Mouse (Mus musculus) midbrain, embryonic 16.5 days (tissue): Measurements from ENCODE around the gene Lipt1. TPM values are rescaled to one million over a fixed set of nuclear protein-coding genes. Genes with fewer than 3 reads are reported as not detected.

Experiments
- ATAC-seq: fragments of 200-750 bp; cut with Nextera tagmentation; 2 replicates; pipeline ENCODE4 v1.8.0; 2017; ENCODE audit warnings: moderate TSS enrichment
- H3K27ac ChIP-seq: fragments of 300-500 bp; sonication (generic); 2 replicates; pipeline ENCODE4 v1.5.1; 2014; ENCODE audit warnings: mild to moderate bottlenecking, low read length, mixed read lengths
- H3K27me3 ChIP-seq: fragments of 300-500 bp; sonication (generic); 2 replicates; pipeline ENCODE4 v1.6.1; 2014; ENCODE audit warnings: low read depth, low read length, mixed read lengths; ENCODE audit not compliant: control insufficient read depth, insufficient read depth
- H3K36me3 ChIP-seq: fragments of 300-500 bp; sonication (generic); 2 replicates; pipeline ENCODE4 v1.6.1; 2014; ENCODE audit warnings: mild to moderate bottlenecking, low read length, moderate library complexity, mixed read lengths; ENCODE audit not compliant: control insufficient read depth, insufficient read depth
- H3K4me1 ChIP-seq: fragments of 300-500 bp; sonication (generic); 2 replicates; pipeline ENCODE4 v1.6.1; 2014; ENCODE audit warnings: mild to moderate bottlenecking, low read length, mixed read lengths; ENCODE audit not compliant: control insufficient read depth, insufficient read depth
- H3K4me2 ChIP-seq: fragments of 300-500 bp; sonication (generic); 2 replicates; pipeline ENCODE4 v1.6.1; 2014; ENCODE audit warnings: mild to moderate bottlenecking, low read length, mixed read lengths
- H3K4me3 ChIP-seq: fragments of 300-500 bp; sonication (generic); 2 replicates; pipeline ENCODE4 v1.5.1; 2014; ENCODE audit warnings: low read depth, mild to moderate bottlenecking, low read length, moderate library complexity, mixed read lengths
- H3K9ac ChIP-seq: fragments of 300-500 bp; sonication (generic); 2 replicates; pipeline ENCODE4 v1.6.1; 2014; ENCODE audit warnings: low read depth, low read length, mixed read lengths
- H3K9me3 ChIP-seq: fragments of 300-500 bp; sonication (generic); replicated peaks from 2 replicates; pipeline ENCODE4 v1.6.1; 2014; ENCODE audit warnings: mild to moderate bottlenecking, low read length, mixed read lengths; ENCODE audit not compliant: control insufficient read depth, poor library complexity, severe bottlenecking
- WGBS: fragments of 180-500 bp; shearing (Covaris S2); extraction: QIAGEN DNeasy Blood & Tissue Kit; methylation state at CpG from one replicate; pipeline ENCODE4 v1.1.7; 2014; 5-methylcytosine and 5-hydroxymethylcytosine counted together
- polyA plus RNA-seq: library from polyadenylated mRNA; unstranded; fragments of >200 nt; fragmentation: Nextera tagmentation; extraction: Ambion mirVana; gene quantifications from 2 replicates; pipeline ENCODE4 v1.2.1, GENCODE M21; 2015

Lipt1 gene
- polyA plus RNA-seq, 1 experiment from 2014 or later = 8.8 TPM

DNA sequence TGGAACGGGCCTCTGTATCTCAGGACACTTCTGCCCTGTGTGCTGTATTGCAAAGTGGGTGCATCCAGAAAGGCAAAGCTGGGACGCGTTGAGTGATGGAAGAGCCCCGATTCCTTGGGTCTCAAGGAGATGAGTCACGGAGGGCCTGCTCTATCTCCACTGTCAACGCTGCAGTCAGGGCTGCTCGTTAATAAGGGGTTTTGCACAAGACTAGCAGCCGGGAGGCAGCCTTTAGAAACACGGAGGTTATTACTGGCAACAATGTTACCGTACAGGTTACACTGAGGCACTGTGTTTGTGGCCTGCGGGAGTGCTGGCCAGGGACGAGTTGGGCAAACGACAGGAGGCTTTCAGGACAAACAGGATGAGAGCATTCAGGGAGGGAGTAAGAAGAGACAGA, 46.1 kb downstream of the Lipt1 start:
- ATAC-seq = no peak
- no peak overlapping the region for H3K4me3 ChIP-seq
- H3K9ac ChIP-seq = no peak overlapping the region
- H3K4me1 ChIP-seq = no peaks in the 10 kb centered on the region
- H3K9me3 ChIP-seq = no peaks in the 10 kb centered on the region
- no peak overlapping the region for H3K4me2 ChIP-seq
- 83% methylated on average over 13 of the region's 13 CpGs for WGBS
- no peaks in the 10 kb centered on the region for H3K27me3 ChIP-seq
- no peak overlapping the region for H3K27ac ChIP-seq
- no peaks in the 10 kb centered on the region for H3K36me3 ChIP-seq

DNA sequence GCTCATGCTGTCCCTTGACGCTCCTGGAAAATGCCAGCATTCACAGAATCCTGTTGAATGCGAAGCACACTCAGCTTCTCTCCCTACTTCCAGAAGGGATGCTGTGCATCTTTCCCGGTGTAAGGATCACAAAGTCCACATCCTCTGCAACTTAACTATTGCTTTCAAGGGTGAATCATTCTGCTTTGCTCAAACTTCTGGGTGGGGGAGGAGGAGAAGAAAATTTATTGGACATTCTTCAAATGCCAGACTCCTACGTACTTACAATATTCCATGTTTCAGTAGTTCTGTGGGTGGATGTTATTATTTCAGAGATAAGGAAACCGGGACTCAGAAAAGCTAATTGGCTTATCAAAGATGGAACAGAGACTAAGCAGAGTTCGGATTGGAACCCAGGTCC, 46.6 kb downstream of the Lipt1 start:
- Histone ChIP-seq H3K4me2 (no peak overlapping the region), H3K36me3 (no peaks in the 10 kb centered on the region), H3K9ac (no peak overlapping the region), H3K27ac (no peak overlapping the region), H3K9me3 (no peaks in the 10 kb centered on the region), H3K4me3 (no peak overlapping the region), H3K27me3 (no peaks in the 10 kb centered on the region), H3K4me1 (no peaks in the 10 kb centered on the region)
- 86% methylated on average over 6 of the region's 6 CpGs for WGBS
- ATAC-seq = no peak

DNA sequence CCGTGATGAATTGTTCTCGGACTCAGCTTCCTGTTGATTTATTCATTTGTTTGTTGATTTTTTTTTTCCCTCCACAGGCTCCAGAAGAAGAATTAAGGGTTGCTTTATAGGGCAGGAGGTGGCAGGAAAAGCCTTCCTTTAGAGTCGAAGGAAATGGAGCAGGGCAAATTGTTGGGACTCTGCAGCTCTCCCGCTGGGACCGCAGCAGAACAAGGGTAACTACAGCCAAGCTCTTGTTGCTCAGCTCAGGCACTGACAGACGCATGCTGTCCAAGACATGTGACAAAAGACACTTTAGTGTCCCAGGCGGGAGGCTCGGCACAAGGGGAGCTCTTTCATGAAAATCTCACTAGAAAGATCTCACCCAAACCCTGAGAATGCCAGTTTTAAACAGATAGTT, 51.0 kb downstream of the Lipt1 start:
- Histone ChIP-seq H3K9ac (no peak overlapping the region), H3K4me3 (no peak overlapping the region), H3K4me2 (no peak overlapping the region), H3K27ac (no peak overlapping the region), H3K36me3 (no peaks in the 10 kb centered on the region), H3K9me3 (no peaks in the 10 kb centered on the region), H3K27me3 (no peaks in the 10 kb centered on the region), H3K4me1 (no peaks in the 10 kb centered on the region)
- WGBS = 58% methylated on average over 8 of the region's 8 CpGs
- ATAC-seq = no peak

Other genes starting within 250 kb of the Lipt1 start
- 3.3 and 3.6 TPM in 2 replicates for gene 2010300C02Rik, start 151.7 kb upstream of the Lipt1 start, polyA plus RNA-seq
- gene Tsga10, start 5.3 kb upstream of the Lipt1 start, polyA plus RNA-seq = 17.0 and 23.4 TPM in 2 replicates
- gene Mitd1, start 18.7 kb downstream of the Lipt1 start, polyA plus RNA-seq = 13.8 and 14.0 TPM in 2 replicates
- gene Mrpl30, start 18.7 kb downstream of the Lipt1 start, polyA plus RNA-seq = 229 and 231 TPM in 2 replicates
- gene Lyg2, start 44.8 kb downstream of the Lipt1 start, polyA plus RNA-seq = not detected in 2 replicates
- not detected in 2 replicates for gene Lyg1, start 86.0 kb downstream of the Lipt1 start, polyA plus RNA-seq
- gene Txndc9, start 126.2 kb downstream of the Lipt1 start, polyA plus RNA-seq = 130 and 146 TPM in 2 replicates
- 19.6 and 21.2 TPM in 2 replicates for gene Eif5b, start 126.3 kb downstream of the Lipt1 start, polyA plus RNA-seq